Mouse (Mus musculus) MEL (cell line): ENCODE results near the gene Rhog. TPM values are rescaled to one million over a fixed set of nuclear protein-coding genes. Genes with fewer than 3 reads are reported as not detected.

Experiments used
- DNase-seq: peaks from one replicate; pipeline ENCODE4 v3.0.0; 2011; ENCODE audit warnings: low read depth, low spot score
- H3K27ac ChIP-seq: 2 replicates; pipeline ENCODE4 v1.5.1; 2012; ENCODE audit warnings: low read depth, mild to moderate bottlenecking, control low read depth, low read length, moderate library complexity; ENCODE audit not compliant: control insufficient read depth
- H3K27me3 ChIP-seq, 2 experiments: fragments of 150-350 bp in 1 of 2; sonication (generic) in 1 of 2; 2 replicates each; pipeline ENCODE4 v1.6.1; 2012; ENCODE audit warnings: low read length in 2 of 2, mild to moderate bottlenecking in 2 of 2, improper control_type of control experiment in 1 of 2, moderate library complexity in 1 of 2; ENCODE audit not compliant: insufficient read depth in 2 of 2, control insufficient read depth in 1 of 2
- H3K36me3 ChIP-seq, 2 experiments: 2 replicates each; pipeline ENCODE4 v1.6.1; 2012 to 2014; ENCODE audit warnings: low read length in 2 of 2, improper control_type of control experiment in 1 of 2, inconsistent platforms in 1 of 2, mild to moderate bottlenecking in 1 of 2; ENCODE audit not compliant: insufficient read depth in 2 of 2, control insufficient read depth in 1 of 2
- H3K4me1 ChIP-seq, 2 experiments: fragments of 150-350 bp in 1 of 2; sonication (generic) in 1 of 2; 2 replicates each; pipeline ENCODE4 v1.6.1; 2012; ENCODE audit warnings: low read length in 2 of 2, improper control_type of control experiment in 1 of 2, mild to moderate bottlenecking in 1 of 2; ENCODE audit not compliant: insufficient read depth in 2 of 2, control insufficient read depth in 1 of 2
- H3K4me3 ChIP-seq, 2 experiments: fragments of 150-350 bp in 1 of 2; sonication (generic) in 1 of 2; 2 replicates each; pipeline ENCODE4 v1.5.1; 2012; ENCODE audit warnings: low read depth in 2 of 2, low read length in 2 of 2, mild to moderate bottlenecking in 2 of 2, moderate library complexity in 2 of 2, control low read depth in 1 of 2, improper control_type of control experiment in 1 of 2; ENCODE audit not compliant: control insufficient read depth in 1 of 2, insufficient read depth in 1 of 2
- H3K79me2 ChIP-seq: 2 replicates; pipeline ENCODE4 v1.6.1; 2012; ENCODE audit warnings: mild to moderate bottlenecking, low read length, moderate library complexity; ENCODE audit not compliant: control insufficient read depth, poor library complexity, insufficient read depth
- H3K9ac ChIP-seq: 2 replicates; pipeline ENCODE4 v1.6.1; 2012; ENCODE audit warnings: low read depth, mild to moderate bottlenecking, control low read depth, low read length, moderate library complexity; ENCODE audit not compliant: control insufficient read depth, poor library complexity, severe bottlenecking
- H3K9me3 ChIP-seq: fragments of 150-350 bp; sonication (generic); replicated peaks from 2 replicates; pipeline ENCODE4 v1.6.1; 2012; ENCODE audit warnings: mild to moderate bottlenecking, low read length, improper control_type of control experiment, moderate library complexity; ENCODE audit not compliant: insufficient read depth
- BHLHE40 ChIP-seq: IDR thresholded peaks from 2 replicates; pipeline ENCODE4 v1.6.1; 2012; ENCODE audit warnings: low read depth, mild to moderate bottlenecking, inconsistent platforms, low read length, improper control_type of control experiment, borderline replicate concordance
- E2F4 ChIP-seq: IDR thresholded peaks from 2 replicates; pipeline ENCODE4 v1.6.1; 2011; ENCODE audit warnings: low read depth, low read length, improper control_type of control experiment, borderline replicate concordance
- EP300 ChIP-seq, 2 experiments: IDR thresholded peaks; 2 replicates each; pipeline ENCODE4 v1.6.1; 2011; ENCODE audit warnings: improper control_type of control experiment in 2 of 2, low read length in 2 of 2, low read depth in 1 of 2, mild to moderate bottlenecking in 1 of 2
- ETS1 ChIP-seq: IDR thresholded peaks from 2 replicates; pipeline ENCODE4 v1.6.1; 2012; ENCODE audit warnings: low read depth, mild to moderate bottlenecking, inconsistent platforms, low read length, improper control_type of control experiment, moderate library complexity
- GATA1 ChIP-seq: IDR thresholded peaks from 2 replicates; pipeline ENCODE4 v1.6.1; 2011; ENCODE audit warnings: low read depth, low read length, improper control_type of control experiment
- HCFC1 ChIP-seq: IDR thresholded peaks from 2 replicates; pipeline ENCODE4 v1.6.1; 2012; ENCODE audit warnings: low read depth, mild to moderate bottlenecking, inconsistent platforms, low read length, improper control_type of control experiment, moderate library complexity
- JUND ChIP-seq: IDR thresholded peaks from 2 replicates; pipeline ENCODE4 v1.6.1; 2011; ENCODE audit warnings: low read depth, mild to moderate bottlenecking, improper control_type of control experiment, low read length
- KAT2A ChIP-seq: conservative IDR thresholded peaks from 2 replicates; pipeline ENCODE4 v1.6.1; 2012; ENCODE audit warnings: low read depth, low read length, improper control_type of control experiment, inconsistent platforms
- MAFK ChIP-seq: IDR thresholded peaks from 2 replicates; pipeline ENCODE4 v1.6.1; 2011; ENCODE audit warnings: low read depth, mild to moderate bottlenecking, low read length, improper control_type of control experiment, borderline replicate concordance
- MAX ChIP-seq: IDR thresholded peaks from 2 replicates; pipeline ENCODE4 v1.6.1; 2011; ENCODE audit warnings: low read length, improper control_type of control experiment
- MEF2A ChIP-seq: IDR thresholded peaks from 2 replicates; pipeline ENCODE4 v1.6.1; 2014; ENCODE audit warnings: low read depth, mild to moderate bottlenecking, inconsistent platforms, low read length, improper control_type of control experiment; ENCODE audit not compliant: poor library complexity, insufficient replicate concordance, severe bottlenecking; ENCODE audit errors: extremely low read depth
- MXI1 ChIP-seq: IDR thresholded peaks from 2 replicates; pipeline ENCODE4 v1.6.1; 2011; ENCODE audit warnings: mild to moderate bottlenecking, low read depth, low read length, improper control_type of control experiment
- MYB ChIP-seq: IDR thresholded peaks from 2 replicates; pipeline ENCODE4 v1.6.1; 2011; ENCODE audit warnings: mild to moderate bottlenecking, low read depth, low read length, improper control_type of control experiment
- MYC ChIP-seq: IDR thresholded peaks from 2 replicates; pipeline ENCODE4 v1.6.1; 2011; ENCODE audit warnings: low read depth, mild to moderate bottlenecking, low read length, improper control_type of control experiment, moderate library complexity
- POLR2A ChIP-seq, 2 experiments: IDR thresholded peaks; 2 replicates each; pipeline ENCODE4 v1.6.1; 2011 to 2012; ENCODE audit warnings: low read length in 2 of 2, mild to moderate bottlenecking in 2 of 2, control low read depth in 1 of 2, improper control_type of control experiment in 1 of 2, low read depth in 1 of 2, moderate library complexity in 1 of 2; ENCODE audit not compliant: control insufficient read depth in 1 of 2, insufficient read depth in 1 of 2, poor library complexity in 1 of 2
- POLR2AphosphoS2 ChIP-seq: IDR thresholded peaks from 2 replicates; pipeline ENCODE4 v1.6.1; 2011; ENCODE audit warnings: low read length, improper control_type of control experiment
- SIN3A ChIP-seq: IDR thresholded peaks from 2 replicates; pipeline ENCODE4 v1.6.1; 2012; ENCODE audit warnings: low read length, improper control_type of control experiment, inconsistent platforms
- SMC3 ChIP-seq: IDR thresholded peaks from 2 replicates; pipeline ENCODE4 v1.6.1; 2011; ENCODE audit warnings: low read depth, low read length, improper control_type of control experiment
- TAL1 ChIP-seq: IDR thresholded peaks from 2 replicates; pipeline ENCODE4 v1.6.1; 2012; ENCODE audit warnings: mild to moderate bottlenecking, inconsistent platforms, low read length, moderate library complexity, mixed read lengths
- UBTF ChIP-seq: IDR thresholded peaks from 2 replicates; pipeline ENCODE4 v1.6.1; 2012; ENCODE audit warnings: low read depth, mild to moderate bottlenecking, inconsistent platforms, low read length, improper control_type of control experiment, moderate library complexity, borderline replicate concordance; ENCODE audit not compliant: insufficient read depth
- USF1 ChIP-seq: IDR thresholded peaks from 2 replicates; pipeline ENCODE4 v1.6.1; 2014; ENCODE audit warnings: low read depth, mild to moderate bottlenecking, inconsistent platforms, low read length, improper control_type of control experiment, moderate library complexity
- USF2 ChIP-seq, 2 experiments: IDR thresholded peaks; 2 replicates each; pipeline ENCODE4 v1.6.1; 2011 to 2012; ENCODE audit warnings: improper control_type of control experiment in 2 of 2, low read length in 2 of 2, borderline replicate concordance in 1 of 2, inconsistent platforms in 1 of 2, low read depth in 1 of 2, mild to moderate bottlenecking in 1 of 2; ENCODE audit not compliant: insufficient read depth in 1 of 2
- ZC3H11A ChIP-seq: IDR thresholded peaks from 2 replicates; pipeline ENCODE4 v1.6.1; 2012; ENCODE audit warnings: low read depth, mild to moderate bottlenecking, inconsistent platforms, low read length, improper control_type of control experiment
- ZKSCAN1 ChIP-seq: IDR thresholded peaks from 2 replicates; pipeline ENCODE4 v1.6.1; 2012; ENCODE audit warnings: low read depth, mild to moderate bottlenecking, inconsistent platforms, low read length, improper control_type of control experiment, moderate library complexity
- ZMIZ1 ChIP-seq: IDR thresholded peaks from 2 replicates; pipeline ENCODE4 v1.6.1; 2012; ENCODE audit warnings: low read depth, mild to moderate bottlenecking, inconsistent platforms, low read length, improper control_type of control experiment, moderate library complexity
- ZNF384 ChIP-seq: IDR thresholded peaks from 2 replicates; pipeline ENCODE4 v1.6.1; 2012; ENCODE audit warnings: low read depth, mild to moderate bottlenecking, inconsistent platforms, low read length, improper control_type of control experiment
- polyA plus RNA-seq, 2 experiments: library from polyadenylated mRNA; stranded (reverse) in 1 of 2; unstranded in 1 of 2; fragments of >175 nt in 1 of 2; fragments of >200 nt in 1 of 2; gene quantifications; 2 replicates each; pipeline versions ENCODE4 v1.2.1 to v1.2.4; 2012; ENCODE audit warnings: low replicate concordance in 2 of 2, low read depth in 1 of 2; ENCODE audit not compliant: insufficient read length in 2 of 2, insufficient read depth in 1 of 2, missing spikeins in 1 of 2
- total RNA-seq: library from RNA; depleted of rRNA; stranded (reverse); fragments of 300-350 nt; gene quantifications from 2 replicates; pipeline ENCODE4 v1.2.3, GENCODE M21; 2012

Rhog gene
- total and polyA plus RNA-seq, 3 experiments = 24.1 to 425 (median 347) TPM

GRCm38 (mm10) chr7:102260518-102260917, 4.7 kb upstream of the Rhog start:
- no peak for DNase-seq
- peaks cover 3 to 9% of the 10 kb centered on the region in 2 experiments for H3K4me1 ChIP-seq

DNA sequence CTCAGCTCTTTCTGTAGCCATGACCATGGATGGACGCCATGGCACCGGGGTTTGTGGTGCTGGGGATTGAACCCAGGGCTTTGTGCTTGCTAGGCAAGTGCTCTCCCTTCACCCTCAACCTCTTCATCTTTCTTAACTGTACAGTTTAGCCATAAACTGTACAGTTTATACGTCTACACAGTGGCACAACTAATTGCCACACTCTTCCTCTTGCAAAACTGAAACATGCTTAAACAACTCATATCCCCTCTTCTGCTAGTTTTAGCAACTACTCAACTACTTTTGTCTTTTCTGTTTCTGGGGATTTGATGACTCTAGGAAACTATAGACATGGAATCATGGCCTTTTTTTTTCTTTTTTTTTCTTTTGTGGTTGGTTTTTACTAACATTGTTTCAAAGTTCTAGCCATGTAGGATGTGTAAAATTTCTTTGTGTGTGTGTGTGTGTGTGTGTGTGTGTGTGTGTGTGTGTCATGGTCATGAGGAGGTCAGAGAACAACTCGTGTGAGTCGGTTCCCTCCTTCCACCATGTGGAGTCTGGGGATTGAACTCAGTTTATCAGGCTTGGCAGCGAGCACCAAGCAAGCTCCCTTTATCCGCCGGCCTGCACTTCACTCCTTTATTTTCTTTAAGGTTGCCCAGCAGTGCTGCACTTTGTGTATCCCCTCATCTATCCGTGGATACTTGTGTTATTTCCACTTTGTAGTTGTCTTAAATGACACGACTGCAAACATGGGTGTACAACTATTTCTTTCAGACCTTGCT, 4.0 kb upstream of the Rhog start:
- Histone ChIP-seq H3K27ac (peak overlapping the region; percentile 22), H3K4me1 (peaks cover 4 to 5% of the 10 kb centered on the region in 2 experiments; a peak in 3 of 4 replicates), H3K79me2 (no peaks in the 10 kb centered on the region), H3K36me3 (peaks cover 0 to 2% of the 10 kb centered on the region in 2 experiments; a peak in 2 of 4 replicates), H3K9ac (peak overlapping the region; percentile 5; the same call in 1 of the 2 replicates), H3K27me3 (no peaks in the 10 kb centered on the region), H3K4me3 (no peak overlapping the region), H3K9me3 (no peaks in the 10 kb centered on the region)
- TF ChIP-seq ZNF384 = no peak
- TF ChIP-seq ZMIZ1 = no peak
- TF ChIP-seq E2F4 = no peak
- no peak for TF ChIP-seq UBTF
- no peak for TF ChIP-seq ZKSCAN1
- no peak for TF ChIP-seq POLR2AphosphoS2
- TF ChIP-seq GATA1 = peak; percentile 27; the same call in 1 of the 2 replicates
- peak; percentile 77 for TF ChIP-seq MXI1
- peak; percentile 63 for TF ChIP-seq MAX
- no peak for TF ChIP-seq SIN3A
- TF ChIP-seq TAL1 = peak; percentile 22; the same call in 1 of the 2 replicates
- peak in 1 of 2 experiments; percentile 41; a peak in 2 of 4 replicates for TF ChIP-seq EP300 (IDR thresholded peaks at IDR 0.05; ENCODE audit: low read depth in 1 of 2, low read length in 2 of 2)
- no peak for TF ChIP-seq ETS1
- TF ChIP-seq SMC3 = no peak
- TF ChIP-seq HCFC1 = no peak
- TF ChIP-seq MEF2A = no peak
- no peak for TF ChIP-seq USF1
- TF ChIP-seq MYC = peak; percentile 63; the same call in 1 of the 2 replicates
- no peak for TF ChIP-seq POLR2A (IDR thresholded peaks at IDR 0.05; ENCODE audit: control insufficient read depth in 1 of 2, insufficient read depth in 1 of 2, low read depth in 1 of 2, low read length in 2 of 2, poor library complexity in 1 of 2)
- no peak for TF ChIP-seq ZC3H11A
- no peak for TF ChIP-seq BHLHE40
- no peak for TF ChIP-seq MYB
- TF ChIP-seq MAFK = no peak
- no peak for TF ChIP-seq KAT2A
- no peak for TF ChIP-seq JUND
- TF ChIP-seq USF2 (IDR thresholded peaks at IDR 0.05; ENCODE audit: borderline replicate concordance in 1 of 2, insufficient read depth in 1 of 2, low read depth in 1 of 2, low read length in 2 of 2) = no peak
- peak; percentile 70 for DNase-seq

More at GRCm38 (mm10) chr7:102260518-102260917, 4.7 kb upstream of the Rhog start:
- Histone ChIP-seq H3K27ac (no peak overlapping the region), H3K9ac (no peak overlapping the region), H3K4me3 (no peak overlapping the region), H3K36me3 (peaks cover 0 to 5% of the 10 kb centered on the region in 2 experiments; a peak in 2 of 4 replicates), H3K27me3 (no peaks in the 10 kb centered on the region), H3K79me2 (no peaks in the 10 kb centered on the region), H3K9me3 (no peaks in the 10 kb centered on the region)
- TF ChIP-seq HCFC1 (no peak), ZNF384 (peak; percentile 37; the same call in 1 of the 2 replicates)
